In genomic region chr4:106205200-106205599, GRCm38 (mm10) we compare ENCODE assay signal across 27 mouse cellular contexts.
"Had no signal": no experiment of that assay in that cellular context is flagged by ENCODE, and none has a peak within 500 bp of the region (broad histone marks: within the 10 kb centered on the region; RNA-seq: fewer than 3 reads in every experiment).

No protein-coding gene starts in this region.

- H3K9ac ChIP-seq: heart, embryonic 13.5 days; heart, embryonic 15.5 days; hindbrain, embryonic 12.5 days; hindbrain, embryonic 13.5 days; hindbrain, embryonic 14.5 days; hindbrain, embryonic 15.5 days; intestine, embryonic 15.5 days; kidney, embryonic 15.5 days had no signal

- H3K4me1 ChIP-seq: intestine, embryonic 15.5 days had no signal

- H3K4me3 ChIP-seq: heart, embryonic 13.5 days; heart, embryonic 15.5 days; hindbrain, embryonic 10.5 days; hindbrain, embryonic 12.5 days; hindbrain, embryonic 13.5 days; hindbrain, embryonic 15.5 days; intestine, embryonic 15.5 days; kidney, embryonic 15.5 days; layer of hippocampus, adult 2 months; left cerebral cortex, adult 2 months had no signal

- ATAC-seq: hindbrain, embryonic 16.5 days; inflammation-experienced regulatory T-cells, adult 6 months; intestine, embryonic 15.5 days; intestine, embryonic 16.5 days; intestine, postnatal 0 days had no signal

- H3K36me3 ChIP-seq: heart, embryonic 13.5 days; heart, embryonic 15.5 days; hindbrain, embryonic 10.5 days; hindbrain, embryonic 12.5 days; hindbrain, embryonic 13.5 days; hindbrain, embryonic 15.5 days; intestine, embryonic 15.5 days; kidney, embryonic 15.5 days had no signal

- DNase-seq: heart, postnatal 10 days; heart, postnatal 14 days; heart, postnatal 36 days; heart, postnatal 4 days; kidney, adult 18-20 months; kidney, adult 2 months; kidney, adult 8-10 months; kidney, adult 9 months; layer of hippocampus, adult 9-11 months; layer of hippocampus, postnatal 36 days had no signal

- H3K4me2 ChIP-seq: heart, embryonic 13.5 days; heart, embryonic 15.5 days; hindbrain, embryonic 12.5 days; hindbrain, embryonic 13.5 days; hindbrain, embryonic 14.5 days; hindbrain, embryonic 15.5 days; intestine, embryonic 15.5 days; kidney, embryonic 15.5 days had no signal

- H3K27ac ChIP-seq: heart, embryonic 13.5 days; heart, embryonic 15.5 days; hindbrain, embryonic 10.5 days; hindbrain, embryonic 12.5 days; hindbrain, embryonic 13.5 days; hindbrain, embryonic 14.5 days; hindbrain, embryonic 15.5 days; hindbrain, postnatal 0 days; intestine, embryonic 15.5 days; kidney, embryonic 15.5 days; kidney, postnatal 0 days; layer of hippocampus, adult 2 months; left cerebral cortex, adult 2 months had no signal

- H3K27me3 ChIP-seq: heart, embryonic 13.5 days; heart, embryonic 15.5 days; hindbrain, embryonic 12.5 days; hindbrain, embryonic 13.5 days; hindbrain, embryonic 15.5 days; intestine, embryonic 15.5 days; kidney, embryonic 15.5 days had no signal

- H3K9me3 ChIP-seq: heart, embryonic 13.5 days; heart, embryonic 15.5 days; hindbrain, embryonic 10.5 days; hindbrain, embryonic 12.5 days; hindbrain, embryonic 13.5 days; hindbrain, embryonic 15.5 days; intestine, embryonic 15.5 days; kidney, embryonic 15.5 days had no signal
